Mouse (Mus musculus) adrenal gland, adult 18-20 months (tissue): Measurements from ENCODE around the gene Iqgap2. TPM values are rescaled to one million over a fixed set of nuclear protein-coding genes. Genes with fewer than 3 reads are reported as not detected.

Experiments
- DNase-seq, 2 experiments: peaks; one replicate each; pipeline ENCODE4 v3.0.0; 2021 to 2022; ENCODE audit warnings: low spot score in 2 of 2
- total RNA-seq, 2 experiments: library from RNA; stranded (reverse); gene quantifications; 1 replicate in 1 of 2; 2 replicates in 1 of 2; pipeline ENCODE4 v1.2.3; 2021

Iqgap2 gene
- total RNA-seq, 2 experiments from 2014 or later = 123 to 137 TPM

- no peak for DNase-seq
These were observed 111.7 kb downstream of the Iqgap2 start for GRCm38 (mm10) chr13:95780038-95780437.

GRCm38 (mm10) chr13:95779261-95779660 is 112.5 kb downstream of the Iqgap2 start:
- DNase-seq = no peak

- DNase-seq = no peak
These were observed 113.0 kb downstream of the Iqgap2 start for GRCm38 (mm10) chr13:95778761-95779161.

- DNase-seq = no peak
These were observed 113.9 kb downstream of the Iqgap2 start for GRCm38 (mm10) chr13:95777651-95778391.

- DNase-seq = peak; percentile 61 to 66
These were observed 114.5 kb downstream of the Iqgap2 start for GRCm38 (mm10) chr13:95777237-95777636.

- no peak for DNase-seq
These were observed 116.6 kb downstream of the Iqgap2 start for GRCm38 (mm10) chr13:95774966-95775696.

- DNase-seq = no peak
These were observed 126.7 kb downstream of the Iqgap2 start for GRCm38 (mm10) chr13:95765017-95765416.

- DNase-seq = peak in 1 of 2 experiments; percentile 50
These were observed 127.7 kb downstream of the Iqgap2 start for GRCm38 (mm10) chr13:95763876-95764517.

- DNase-seq = no peak
These were observed 131.9 kb downstream of the Iqgap2 start for GRCm38 (mm10) chr13:95759810-95760209.

GRCm38 (mm10) chr13:95754285-95754684 is 137.4 kb downstream of the Iqgap2 start:
- no peak for DNase-seq

GRCm38 (mm10) chr13:95752386-95752785 is 139.3 kb downstream of the Iqgap2 start:
- DNase-seq = no peak

GRCm38 (mm10) chr13:95747541-95747940 is 144.2 kb downstream of the Iqgap2 start:
- no peak for DNase-seq

- DNase-seq = no peak
These were observed 144.6 kb downstream of the Iqgap2 start for GRCm38 (mm10) chr13:95747101-95747500.

- DNase-seq = peak in 1 of 2 experiments; percentile 67
These were observed 145.2 kb downstream of the Iqgap2 start for GRCm38 (mm10) chr13:95746509-95746908.

- DNase-seq = no peak
These were observed 146.3 kb downstream of the Iqgap2 start for GRCm38 (mm10) chr13:95745451-95745850.

GRCm38 (mm10) chr13:95742881-95743466 is 148.7 kb downstream of the Iqgap2 start:
- no peak for DNase-seq

- DNase-seq = no peak
These were observed 149.7 kb downstream of the Iqgap2 start for GRCm38 (mm10) chr13:95741813-95742689.

- no peak for DNase-seq
These were observed 152.1 kb downstream of the Iqgap2 start for GRCm38 (mm10) chr13:95739651-95740050.

- no peak for DNase-seq
These were observed 161.2 kb downstream of the Iqgap2 start for GRCm38 (mm10) chr13:95730491-95730890.
